Mouse (Mus musculus): ENCODE measurements at regions not wholly inside any gene's neighbourhood (a gene's known extent, or its start where the extent isn't known, plus 50 kb on each side); places are given as distances from the start of the nearest gene placed in this dataset.
A peak's percentile ranks its signal among the peaks of the same experiment; 100 is the strongest.

- Histone ChIP-seq H3K27ac (ENCODE audit: low read depth, low read length) (no peak overlapping the region), H3K4me2 (ENCODE audit: low read depth, low read length, poor library complexity, severe bottlenecking) (no peak overlapping the region), H3K4me1 (ENCODE audit: insufficient read depth, low read length) (no peaks in the 10 kb centered on the region), H3K27me3 (ENCODE audit: insufficient read depth, low read length) (no peaks in the 10 kb centered on the region), H3K9ac (replicated peaks; ENCODE audit: low read length, poor library complexity, severe bottlenecking) (no peak overlapping the region), H3K36me3 (ENCODE audit: insufficient read depth, low read length) (no peaks in the 10 kb centered on the region), H3K4me3 (ENCODE audit: low read depth, low read length) (no peak overlapping the region), H3K9me3 (ENCODE audit: low read length) (no peaks in the 10 kb centered on the region)
- DNase-seq (ENCODE audit: low spot score) (peak; percentile 13), ATAC-seq (ENCODE audit: low FRiP score) (no peak)
- WGBS, result 11% methylated on average over 4 of the region's 4 CpGs
- TF ChIP-seq CTCF (IDR thresholded peaks at IDR 0.05), result no peak
Measured at GRCm38 (mm10) chr17:45966736-45967135, 65.4 kb downstream of the Vegfa start.

GRCm38 (mm10) chr17:45964031-45964430, 68.1 kb downstream of the Vegfa start:
- no peak overlapping the region for H3K9ac ChIP-seq (replicated peaks; ENCODE audit: low read length, poor library complexity, severe bottlenecking)
- H3K4me1 ChIP-seq (ENCODE audit: insufficient read depth, low read length), result no peaks in the 10 kb centered on the region
- H3K36me3 ChIP-seq (ENCODE audit: insufficient read depth, low read length), result no peaks in the 10 kb centered on the region
- no peak for ATAC-seq (ENCODE audit: low FRiP score)
- no peak overlapping the region for H3K4me3 ChIP-seq (ENCODE audit: low read depth, low read length)
- no peak overlapping the region for H3K27ac ChIP-seq (ENCODE audit: low read depth, low read length)
- no peak overlapping the region for H3K4me2 ChIP-seq (ENCODE audit: low read depth, low read length, poor library complexity, severe bottlenecking)
- no peaks in the 10 kb centered on the region for H3K9me3 ChIP-seq (ENCODE audit: low read length)
- H3K27me3 ChIP-seq (ENCODE audit: insufficient read depth, low read length), result no peaks in the 10 kb centered on the region
- peak; percentile 14 for DNase-seq (ENCODE audit: low spot score)
- TF ChIP-seq CTCF (IDR thresholded peaks at IDR 0.05), result no peak

- no peak for TF ChIP-seq CTCF (IDR thresholded peaks at IDR 0.05)
- Histone ChIP-seq H3K27ac (ENCODE audit: low read depth, low read length) (no peak overlapping the region), H3K27me3 (ENCODE audit: insufficient read depth, low read length) (no peaks in the 10 kb centered on the region), H3K4me2 (ENCODE audit: low read depth, low read length, poor library complexity, severe bottlenecking) (no peak overlapping the region), H3K36me3 (ENCODE audit: insufficient read depth, low read length) (no peaks in the 10 kb centered on the region), H3K4me1 (ENCODE audit: insufficient read depth, low read length) (no peaks in the 10 kb centered on the region), H3K9ac (replicated peaks; ENCODE audit: low read length, poor library complexity, severe bottlenecking) (no peak overlapping the region), H3K9me3 (ENCODE audit: low read length) (no peaks in the 10 kb centered on the region), H3K4me3 (ENCODE audit: low read depth, low read length) (no peak overlapping the region)
- WGBS, result 85% methylated on average over 3 of the region's 3 CpGs
- ATAC-seq (ENCODE audit: low FRiP score) (no peak), DNase-seq (ENCODE audit: low spot score) (no peak)
Measured at GRCm38 (mm10) chr17:45963332-45963731, 68.8 kb downstream of the Vegfa start.

- no peak overlapping the region for H3K4me2 ChIP-seq (ENCODE audit: low read depth, low read length, poor library complexity, severe bottlenecking)
- 86% methylated on average over 16 of the region's 16 CpGs for WGBS
- ATAC-seq (ENCODE audit: low FRiP score), result no peak
- H3K4me3 ChIP-seq (ENCODE audit: low read depth, low read length), result no peak overlapping the region
- DNase-seq (ENCODE audit: low spot score), result no peak
- H3K4me1 ChIP-seq (ENCODE audit: insufficient read depth, low read length), result no peaks in the 10 kb centered on the region
- H3K9me3 ChIP-seq (ENCODE audit: low read length), result no peaks in the 10 kb centered on the region
- H3K36me3 ChIP-seq (ENCODE audit: insufficient read depth, low read length), result no peaks in the 10 kb centered on the region
- no peak overlapping the region for H3K27ac ChIP-seq (ENCODE audit: low read depth, low read length)
- H3K9ac ChIP-seq (replicated peaks; ENCODE audit: low read length, poor library complexity, severe bottlenecking), result no peak overlapping the region
- no peak for TF ChIP-seq CTCF (IDR thresholded peaks at IDR 0.05)
- no peaks in the 10 kb centered on the region for H3K27me3 ChIP-seq (ENCODE audit: insufficient read depth, low read length)
Measured at GRCm38 (mm10) chr17:45961626-45962319, 70.4 kb downstream of the Vegfa start.

- Histone ChIP-seq H3K4me1 (ENCODE audit: insufficient read depth, low read length) (no peaks in the 10 kb centered on the region), H3K4me3 (ENCODE audit: low read depth, low read length) (no peak overlapping the region), H3K27me3 (ENCODE audit: insufficient read depth, low read length) (no peaks in the 10 kb centered on the region), H3K27ac (ENCODE audit: low read depth, low read length) (no peak overlapping the region), H3K36me3 (ENCODE audit: insufficient read depth, low read length) (no peaks in the 10 kb centered on the region), H3K9ac (replicated peaks; ENCODE audit: low read length, poor library complexity, severe bottlenecking) (no peak overlapping the region), H3K4me2 (ENCODE audit: low read depth, low read length, poor library complexity, severe bottlenecking) (no peak overlapping the region), H3K9me3 (ENCODE audit: low read length) (no peaks in the 10 kb centered on the region)
- WGBS, result 88% methylated on average over 7 of the region's 7 CpGs
- ATAC-seq (ENCODE audit: low FRiP score), result no peak
- peak; percentile 33 for DNase-seq (ENCODE audit: low spot score)
- peak; percentile 45 for TF ChIP-seq CTCF (IDR thresholded peaks at IDR 0.05)
Measured at GRCm38 (mm10) chr17:45958094-45958881, 73.9 kb downstream of the Vegfa start.

- Histone ChIP-seq H3K27ac (ENCODE audit: low read depth, low read length) (no peak overlapping the region), H3K9ac (replicated peaks; ENCODE audit: low read length, poor library complexity, severe bottlenecking) (no peak overlapping the region), H3K4me2 (ENCODE audit: low read depth, low read length, poor library complexity, severe bottlenecking) (no peak overlapping the region), H3K9me3 (ENCODE audit: low read length) (no peaks in the 10 kb centered on the region), H3K4me1 (ENCODE audit: insufficient read depth, low read length) (no peaks in the 10 kb centered on the region), H3K36me3 (ENCODE audit: insufficient read depth, low read length) (no peaks in the 10 kb centered on the region), H3K27me3 (ENCODE audit: insufficient read depth, low read length) (no peaks in the 10 kb centered on the region), H3K4me3 (ENCODE audit: low read depth, low read length) (no peak overlapping the region)
- no peak for ATAC-seq (ENCODE audit: low FRiP score)
- WGBS, result 53% methylated on average over 10 of the region's 10 CpGs
- DNase-seq (ENCODE audit: low spot score), result no peak
- no peak for TF ChIP-seq CTCF (IDR thresholded peaks at IDR 0.05)
Measured at GRCm38 (mm10) chr17:45955481-45955880, 76.7 kb downstream of the Vegfa start.

All from midbrain, postnatal 0 days (tissue).